Mouse (Mus musculus): ENCODE measurements around the gene Snrpf.

GRCm38 (mm10) chr10:93611419-93612007, 22.0 kb upstream of the Snrpf start:
- TF ChIP-seq POLR2A (IDR thresholded peaks at IDR 0.05; ENCODE audit: low read depth, low read length): no peak
- TF ChIP-seq HCFC1 (IDR thresholded peaks at IDR 0.05; ENCODE audit: low read depth, low read length): no peak
- no peak for TF ChIP-seq ZKSCAN1 (IDR thresholded peaks at IDR 0.05; ENCODE audit: borderline replicate concordance, low read depth, low read length)
- TF ChIP-seq GABPA (IDR thresholded peaks at IDR 0.05; ENCODE audit: insufficient replicate concordance, low read depth, low read length): no peak
- peak; percentile 89 for TF ChIP-seq SMC3 (IDR thresholded peaks at IDR 0.05; ENCODE audit: low read depth, low read length)
- TF ChIP-seq USF1 (IDR thresholded peaks at IDR 0.05; ENCODE audit: low read depth, low read length): no peak
- peak; percentile 84 to 90 for TF ChIP-seq CTCF (conservative IDR thresholded peaks at IDR 0.05 in 1 of 2, IDR thresholded peaks at IDR 0.05 in 1 of 2; ENCODE audit: low read depth in 2 of 2, low read length in 2 of 2)
- TF ChIP-seq JUND (conservative IDR thresholded peaks at IDR 0.05; ENCODE audit: low read depth, low read length): no peak
- TF ChIP-seq TCF12 (IDR thresholded peaks at IDR 0.05; ENCODE audit: low read depth, low read length): no peak
- TF ChIP-seq UBTF (IDR thresholded peaks at IDR 0.05; ENCODE audit: low read depth, low read length): no peak
- no peak for TF ChIP-seq CHD1 (IDR thresholded peaks at IDR 0.05; ENCODE audit: low read depth, low read length)
- TF ChIP-seq RAD21 (IDR thresholded peaks at IDR 0.05; ENCODE audit: low read depth, low read length): peak; percentile 80
